Mouse (Mus musculus) MEL (cell line): ENCODE measurements around the gene Mrm1.

Experiments used
- CTCF ChIP-seq, 3 experiments: IDR thresholded peaks in 2 of 3; conservative IDR thresholded peaks in 1 of 3; 2 replicates each; pipeline ENCODE4 v1.5.1; 2011 to 2012; ENCODE audit warnings: low read length in 3 of 3, low read depth in 2 of 3, mild to moderate bottlenecking in 2 of 3, improper control_type of control experiment in 1 of 3, inconsistent platforms in 1 of 3, mixed read lengths in 1 of 3, moderate library complexity in 1 of 3; ENCODE audit not compliant: control insufficient read depth in 1 of 3, insufficient read depth in 1 of 3, poor library complexity in 1 of 3, severe bottlenecking in 1 of 3
- MAX ChIP-seq: IDR thresholded peaks from 2 replicates; pipeline ENCODE4 v1.6.1; 2011; ENCODE audit warnings: low read length, improper control_type of control experiment
- SMC3 ChIP-seq: IDR thresholded peaks from 2 replicates; pipeline ENCODE4 v1.6.1; 2011; ENCODE audit warnings: low read depth, low read length, improper control_type of control experiment

- TF ChIP-seq CTCF (IDR thresholded peaks at IDR 0.05 in 2 of 3, conservative IDR thresholded peaks at IDR 0.05 in 1 of 3; ENCODE audit: control insufficient read depth in 1 of 3, insufficient read depth in 1 of 3, low read depth in 2 of 3, low read length in 3 of 3, poor library complexity in 1 of 3, severe bottlenecking in 1 of 3) (no peak), SMC3 (no peak), MAX (no peak)
These were observed 6.0 kb upstream of the Mrm1 start for GRCm38 (mm10) chr11:84825261-84825807.
